Mouse (Mus musculus): ENCODE measurements around the gene Pip5k1b.
A peak's percentile ranks its signal among the peaks of the same experiment; 100 is the strongest.

Pip5k1b gene

DNA sequence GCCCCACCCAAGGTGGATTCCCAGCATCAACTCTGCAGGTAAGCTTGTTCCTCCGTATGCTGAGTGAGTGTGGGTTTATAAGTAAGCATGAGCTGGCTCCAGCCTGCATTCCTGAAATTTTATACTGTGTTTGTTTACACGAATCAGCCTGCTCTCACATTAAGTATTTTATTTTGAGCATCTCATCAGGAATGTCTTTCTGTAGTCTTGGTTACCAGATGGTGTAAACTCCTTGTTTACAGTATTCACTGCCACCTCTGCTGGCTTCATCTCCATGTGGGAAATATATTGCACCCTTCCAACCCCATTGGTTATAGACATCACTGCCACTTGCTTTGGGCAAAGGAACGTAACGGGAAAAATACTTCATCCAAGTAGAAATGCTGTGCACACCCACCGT lies 262.1 kb downstream of the Pip5k1b start:
- no peak for DNase-seq

GRCm38 (mm10) chr19:24284187-24284586 lies 271.5 kb downstream of the Pip5k1b start:
- peak; percentile 56 for DNase-seq

DNA sequence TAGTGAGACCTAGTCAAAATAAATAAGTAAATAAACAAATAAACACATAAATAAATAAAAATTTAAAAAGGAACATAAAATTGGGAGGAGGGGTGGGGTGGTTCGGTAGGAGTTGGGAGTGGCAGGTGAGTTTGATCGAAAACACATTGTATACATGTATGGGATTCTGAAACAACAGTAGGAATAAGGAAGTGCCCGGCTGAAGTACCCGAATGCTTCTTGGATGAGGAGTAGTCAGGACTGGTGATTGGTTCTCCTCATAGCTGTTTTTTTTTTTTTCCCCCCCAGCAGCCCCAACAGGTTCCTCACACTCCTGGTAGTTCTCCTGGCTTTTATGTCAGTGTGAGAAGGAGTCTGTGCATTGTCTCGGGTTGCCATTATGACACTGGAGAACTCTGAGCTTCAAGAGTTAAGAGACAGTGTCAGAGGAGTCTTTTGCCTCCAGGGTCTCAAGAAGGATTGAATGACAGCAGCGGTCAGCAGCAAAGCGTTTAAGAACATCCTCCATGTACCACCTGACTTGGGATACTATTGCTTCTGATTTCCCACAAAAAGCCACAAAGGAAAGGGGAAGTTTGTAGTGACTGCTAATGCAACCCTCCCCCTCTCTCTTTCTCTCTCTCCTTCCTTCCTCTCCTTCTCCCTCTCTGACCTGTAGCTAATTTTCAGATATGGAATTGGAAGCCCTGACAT lies 274.2 kb downstream of the Pip5k1b start:
- DNase-seq: no peak

DNA sequence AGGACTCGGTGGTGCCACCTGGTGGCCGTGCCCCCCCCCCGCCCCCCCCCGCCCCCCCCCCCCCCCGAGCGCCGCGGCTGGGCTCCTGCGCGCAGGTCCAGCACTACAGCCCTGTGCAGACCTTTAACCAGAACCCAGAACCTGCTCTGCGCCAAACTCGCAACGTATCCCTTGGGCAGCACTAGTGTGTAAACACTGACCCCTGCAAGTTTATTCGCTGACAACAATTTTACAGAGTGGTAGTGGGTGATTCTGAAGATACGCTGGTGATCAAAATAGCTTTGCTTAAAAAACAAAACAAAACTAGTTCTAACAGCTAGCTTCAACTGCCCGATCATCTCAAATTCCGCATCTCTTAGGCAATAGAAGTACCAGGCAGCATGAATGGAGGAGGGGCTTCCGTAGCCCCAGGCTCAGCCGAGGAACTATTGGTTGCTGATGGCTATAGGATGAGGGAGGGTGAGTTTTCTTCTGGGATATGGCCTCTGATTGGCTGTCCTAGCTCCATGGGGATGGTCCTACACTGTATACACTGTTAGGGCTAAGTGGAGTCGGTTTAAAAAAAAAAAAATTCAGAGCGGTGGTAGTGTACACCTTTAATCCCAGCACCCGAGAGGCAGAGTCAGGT lies 275.0 kb downstream of the Pip5k1b start, which contains the start of gene Fxn:
Gene Fxn (minus strand): TSS at position 5 of the 628 bp plus-strand sequence.
- DNase-seq: peak; percentile 42

DNA sequence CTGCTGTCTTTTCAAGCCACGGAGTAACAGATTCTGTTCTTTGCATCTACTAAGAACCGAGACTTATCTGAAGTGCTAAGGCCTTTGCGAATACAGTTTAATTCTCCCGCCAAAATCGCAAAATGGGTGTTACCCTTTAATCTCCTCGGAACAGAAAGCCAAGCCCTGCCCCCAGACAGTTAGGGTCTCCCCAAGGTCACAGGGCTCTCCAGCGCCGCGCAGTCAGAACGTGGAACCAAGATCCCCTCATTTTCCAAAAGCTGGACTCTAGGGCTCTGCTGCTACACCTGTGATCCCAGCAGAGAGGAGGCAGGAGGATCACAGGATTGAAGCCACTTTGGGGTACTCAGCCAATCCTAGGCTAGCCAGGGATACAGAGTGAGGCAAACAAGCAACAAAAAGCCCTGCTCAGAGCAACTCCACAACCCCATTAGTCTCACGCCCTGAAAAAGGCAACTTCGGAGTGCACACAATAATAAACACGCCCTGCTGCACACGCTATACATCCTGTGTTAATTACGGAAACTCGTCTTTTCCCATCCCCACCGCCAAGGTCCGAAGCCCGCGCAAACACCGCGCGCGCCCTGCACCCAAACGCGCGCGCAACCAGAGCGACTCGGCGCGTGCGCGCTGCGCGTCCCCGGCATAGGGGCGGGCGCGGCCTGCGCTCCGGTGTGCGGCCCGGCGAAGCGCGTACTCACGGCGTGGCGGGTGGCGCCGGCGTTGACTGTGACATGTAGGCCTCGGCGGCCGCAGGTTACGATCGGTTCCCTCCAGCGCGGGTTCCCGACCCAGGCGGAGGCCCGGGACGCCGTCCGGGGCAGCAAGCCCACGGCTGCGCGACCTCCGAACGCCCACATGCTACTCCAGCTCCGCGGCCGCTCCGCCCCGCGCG lies 275.7 kb downstream of the Pip5k1b start:
- DNase-seq: peak; percentile 84

GRCm38 (mm10) chr19:24278859-24279258 lies 276.8 kb downstream of the Pip5k1b start:
- no peak for DNase-seq

DNA sequence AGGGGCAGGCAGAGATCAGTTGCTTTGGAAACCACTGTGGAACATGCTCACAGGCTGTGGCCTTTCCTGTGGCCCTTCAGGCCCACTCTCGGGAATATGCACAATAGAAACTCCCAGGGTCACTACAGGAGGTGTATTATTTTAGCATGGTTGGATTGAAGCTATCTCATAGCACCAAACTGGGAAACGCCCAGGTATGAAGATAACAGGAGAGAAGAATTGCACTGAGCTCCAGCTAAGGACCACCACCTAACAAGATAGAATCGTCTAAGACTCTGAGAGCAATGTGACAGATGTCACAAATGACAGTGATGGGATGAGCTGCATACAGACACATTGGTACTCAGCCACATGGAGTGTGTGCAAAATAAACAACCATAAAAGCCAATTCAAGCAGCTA lies 281.4 kb downstream of the Pip5k1b start:
- no peak for DNase-seq

DNA sequence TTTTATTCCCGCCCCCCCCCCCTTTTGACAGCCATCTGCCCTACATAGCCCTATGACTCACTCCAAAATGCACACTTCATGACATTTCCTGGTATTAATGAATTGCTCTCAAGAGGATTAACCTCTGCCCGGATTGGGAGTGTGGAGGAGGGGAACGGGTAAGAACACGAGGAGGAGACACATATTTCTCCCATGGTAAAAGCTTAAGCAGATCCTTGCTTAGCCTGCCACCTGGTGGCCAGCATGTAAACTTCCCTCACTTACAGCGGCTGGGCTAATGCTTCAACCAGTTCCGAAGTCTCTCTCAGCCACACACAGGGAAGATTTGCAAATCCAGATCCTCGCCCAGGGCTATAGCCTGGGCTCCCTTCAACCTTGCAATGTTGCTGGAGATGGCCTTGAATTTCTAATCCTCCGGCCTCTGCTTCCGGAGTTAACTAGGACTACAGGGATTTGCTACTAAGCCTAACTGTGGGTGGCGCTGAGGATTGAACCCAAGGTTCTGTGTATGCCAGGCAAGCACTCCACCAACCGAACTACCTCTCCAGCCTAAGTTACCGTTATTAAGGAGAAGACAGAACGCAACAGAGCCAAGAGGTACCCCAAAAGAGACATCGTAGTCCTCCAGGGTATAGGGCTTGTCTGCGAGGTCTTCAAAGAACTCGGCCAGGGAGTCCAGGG lies 283.8 kb downstream of the Pip5k1b start:
- peak; percentile 69 for DNase-seq

- no peak for DNase-seq
Measured at GRCm38 (mm10) chr19:24271326-24271725, 284.3 kb downstream of the Pip5k1b start.

DNA sequence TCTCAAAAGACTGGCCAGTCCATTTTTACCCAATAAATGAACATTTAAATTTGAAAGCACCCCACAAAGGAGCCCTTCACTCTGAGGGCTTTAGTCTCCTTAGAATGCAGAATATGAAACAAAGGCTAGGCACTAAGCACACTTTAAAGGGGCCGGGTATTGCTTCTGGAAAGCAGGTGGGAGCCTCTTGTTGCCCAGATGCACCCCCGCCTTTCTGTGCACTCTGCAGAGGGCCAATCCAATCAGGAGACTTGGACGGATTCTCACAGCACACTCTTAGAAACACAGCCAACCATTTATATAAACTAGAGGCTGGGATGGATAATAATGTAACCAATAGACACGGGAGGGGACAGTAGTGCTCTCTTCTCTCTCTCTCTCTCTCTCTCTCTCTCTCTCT lies 287.1 kb downstream of the Pip5k1b start:
- no peak for DNase-seq

- no peak for DNase-seq
Measured at GRCm38 (mm10) chr19:24266046-24266830, 289.4 kb downstream of the Pip5k1b start.

- peak; percentile 71 for DNase-seq
Measured at GRCm38 (mm10) chr19:24264991-24265390, 290.7 kb downstream of the Pip5k1b start.

DNA sequence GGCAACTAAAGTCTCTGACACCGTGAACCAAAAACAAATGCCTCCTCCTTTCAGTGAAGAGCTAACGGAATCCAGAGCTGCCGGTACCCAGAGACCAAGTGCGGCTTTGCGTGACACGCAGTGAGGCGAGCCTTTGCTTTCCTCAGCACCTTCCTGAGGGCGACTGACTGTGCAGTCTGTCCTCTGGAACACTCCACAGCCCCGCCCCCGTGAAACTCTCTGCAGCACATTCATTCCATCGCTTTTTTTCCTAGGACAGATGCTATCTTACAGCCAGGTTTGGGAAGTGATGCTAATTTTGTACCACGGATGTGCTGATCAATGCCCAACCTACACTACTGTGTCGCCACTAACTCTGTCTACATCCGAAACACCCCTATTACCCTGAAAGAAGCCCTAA lies 292.9 kb downstream of the Pip5k1b start:
- no peak for DNase-seq

GRCm38 (mm10) chr19:24259390-24260351 lies 296.0 kb downstream of the Pip5k1b start:
- DNase-seq: no peak

GRCm38 (mm10) chr19:24258368-24258767 lies 297.3 kb downstream of the Pip5k1b start:
- no peak for DNase-seq

- no peak for DNase-seq
Measured at GRCm38 (mm10) chr19:24257962-24258361, 297.7 kb downstream of the Pip5k1b start.

DNA sequence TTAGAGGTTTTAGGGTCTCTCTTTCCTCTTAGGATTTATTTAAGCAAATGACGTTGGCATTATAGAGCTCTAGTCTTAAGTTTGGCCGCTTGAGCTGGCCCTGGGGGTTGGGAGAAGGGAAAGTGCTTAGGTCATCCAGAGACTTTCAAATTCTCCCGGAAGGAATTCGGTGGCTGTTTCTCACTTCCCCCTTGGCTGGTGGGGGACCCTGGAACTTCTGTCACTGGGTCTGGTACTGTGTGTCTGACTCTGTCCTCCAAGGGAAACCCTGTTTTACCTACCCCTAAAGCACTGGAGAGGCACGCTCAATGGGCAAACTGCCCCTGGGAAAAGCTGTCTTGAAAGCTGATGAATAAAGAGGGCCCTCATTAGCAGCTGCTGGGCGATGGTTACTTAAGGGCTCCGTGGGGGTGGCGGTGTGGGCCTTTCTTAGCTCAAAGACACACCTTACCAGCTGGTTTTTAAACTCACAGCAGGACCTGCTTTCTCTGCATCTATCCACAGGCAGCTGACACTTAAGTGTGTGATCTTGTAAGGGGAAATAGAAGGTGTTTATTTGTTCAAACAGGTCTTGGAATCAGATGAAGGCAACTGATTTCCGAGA lies 301.9 kb downstream of the Pip5k1b start:
- no peak for DNase-seq

GRCm38 (mm10) chr19:24251869-24252268 lies 303.8 kb downstream of the Pip5k1b start:
- no peak for DNase-seq

Measured in thymus, postnatal 25 days (tissue).